Mouse (Mus musculus) heart, postnatal 0 days (tissue): Measurements from ENCODE around the gene Gnas.

Experiments
- CTCF ChIP-seq: IDR thresholded peaks from 2 replicates; pipeline ENCODE4 v1.5.1; 2016; ENCODE audit warnings: antibody characterized with exemption, control low read depth, low read depth
- EP300 ChIP-seq: IDR thresholded peaks from 2 replicates; pipeline ENCODE4 v1.6.1; 2016; ENCODE audit warnings: antibody characterized with exemption, low read depth

DNA sequence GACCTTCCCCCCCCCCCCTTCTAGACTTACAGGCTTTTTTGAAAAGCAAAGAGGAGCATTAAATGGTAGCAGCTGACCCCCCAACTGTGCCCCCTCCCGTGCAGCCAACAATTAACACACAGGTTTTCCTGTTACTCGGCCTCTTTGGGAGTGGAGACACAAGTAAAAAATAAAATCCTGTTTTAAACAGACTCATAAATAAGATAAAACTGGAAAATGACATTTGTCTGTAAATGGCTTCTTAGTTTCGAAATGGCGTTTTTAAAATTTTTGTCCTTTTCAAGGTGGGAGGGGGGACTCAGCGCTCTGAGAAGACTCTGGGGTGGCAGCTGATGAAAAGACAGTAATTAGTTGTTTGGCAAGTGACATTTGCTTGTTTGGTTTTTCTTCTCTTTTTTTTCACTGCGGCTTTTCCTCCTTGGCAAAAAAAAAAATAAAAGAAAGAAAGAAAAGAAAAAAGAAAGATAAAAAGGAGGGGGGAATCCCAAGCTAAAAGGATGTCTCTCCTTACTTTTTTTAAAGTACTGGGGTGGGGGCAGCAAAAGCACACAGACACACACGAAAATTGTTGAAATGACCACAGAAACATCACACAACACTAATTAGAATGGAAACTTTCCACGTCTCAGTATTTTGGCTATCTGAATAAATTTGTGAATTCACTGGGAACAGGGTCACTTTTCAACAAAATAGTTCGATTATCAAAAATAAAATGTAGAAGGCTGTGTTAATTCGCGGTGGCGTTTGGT, 47.3 kb downstream of the Gnas start:
- TF ChIP-seq EP300: no peak
- no peak for TF ChIP-seq CTCF
